Mouse (Mus musculus): ENCODE data around the gene Arhgap32. TPM values are rescaled to one million over a fixed set of nuclear protein-coding genes. Genes with fewer than 3 reads are reported as not detected.

Arhgap32 gene
- polyA plus RNA-seq, 1 experiment, result 1.5 TPM

DNA sequence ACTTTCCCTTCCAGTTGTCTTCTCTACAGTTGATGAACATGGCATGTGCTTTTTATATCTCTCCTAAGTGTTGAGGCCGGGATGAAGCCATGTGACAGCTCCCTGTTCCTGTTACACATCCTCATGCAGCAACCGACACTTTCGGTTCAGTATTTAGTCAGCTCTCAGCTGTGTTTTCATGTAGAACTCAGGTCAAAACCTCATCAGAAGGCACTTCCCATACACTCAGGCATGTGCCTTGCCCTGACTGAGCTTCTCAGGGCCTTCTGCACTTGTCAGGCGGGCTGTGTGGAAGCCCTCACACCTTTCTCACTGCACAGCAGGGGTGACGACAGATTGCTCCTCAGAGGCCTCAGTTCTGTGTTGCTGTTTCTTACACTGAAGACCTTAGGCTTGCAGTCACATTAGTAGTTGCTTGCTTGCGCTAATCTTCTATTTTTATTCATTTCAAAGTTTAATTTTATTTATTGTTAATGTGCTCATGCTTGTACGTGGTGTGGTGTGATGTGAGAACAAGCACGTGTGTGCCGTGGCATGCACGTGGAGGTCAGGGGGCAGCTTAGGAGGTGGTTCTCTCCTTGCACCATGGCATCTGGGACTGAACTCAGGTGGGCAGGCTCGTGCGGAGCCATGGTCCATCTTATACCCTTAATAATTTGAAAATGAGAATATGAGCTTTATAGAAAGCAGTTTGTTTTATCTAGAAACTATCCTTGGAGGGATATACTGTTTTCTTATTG is 30.5 kb downstream of the Arhgap32 start:
- Histone ChIP-seq H3K27ac (ENCODE audit: control insufficient read depth, insufficient read depth, low read length) (no peak overlapping the region), H3K36me3 (ENCODE audit: control insufficient read depth, insufficient read depth, low read length) (no peaks in the 10 kb centered on the region), H3K4me1 (replicated peaks; ENCODE audit: control insufficient read depth, insufficient read depth, low read length) (peaks cover 8% of the 10 kb centered on the region), H3K27me3 (ENCODE audit: control insufficient read depth, insufficient read depth, low read length) (no peaks in the 10 kb centered on the region), H3K4me3 (ENCODE audit: control insufficient read depth, insufficient read depth, low read length) (no peak overlapping the region)
- DNase-seq, result peak; percentile 23
- 51% methylated on average over 12 of the region's 12 CpGs for WGBS
- TF ChIP-seq CTCF (IDR thresholded peaks at IDR 0.05; ENCODE audit: borderline replicate concordance, control insufficient read depth, extremely low read depth, insufficient read depth, low read length, poor library complexity) (no peak), POLR2A (IDR thresholded peaks at IDR 0.05; ENCODE audit: control insufficient read depth, extremely low read depth, insufficient read depth, low read length, poor library complexity) (no peak)

DNA sequence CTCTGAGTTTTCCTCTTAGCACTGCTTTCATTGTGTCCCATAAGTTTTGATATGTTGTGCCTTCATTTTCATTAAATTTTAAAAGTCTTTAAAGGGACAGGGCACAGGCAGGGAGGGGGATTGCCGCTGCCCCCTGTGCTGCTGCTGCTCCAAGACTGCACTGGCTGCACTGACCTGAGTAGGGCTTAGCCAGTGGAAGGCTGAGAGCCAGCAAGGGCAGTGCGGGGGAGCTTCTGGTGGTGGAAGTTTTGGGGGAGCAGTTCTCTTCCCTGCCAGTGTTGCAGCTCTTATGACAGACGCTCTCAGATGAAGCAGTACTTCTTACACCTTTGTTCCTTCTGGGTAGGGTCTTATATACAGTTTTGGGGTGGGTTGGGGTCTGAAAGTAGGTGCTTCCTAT is 33.3 kb downstream of the Arhgap32 start:
- no peaks in the 10 kb centered on the region for H3K27me3 ChIP-seq (ENCODE audit: control insufficient read depth, insufficient read depth, low read length)
- H3K27ac ChIP-seq (ENCODE audit: control insufficient read depth, insufficient read depth, low read length), result peak overlapping the region; percentile 67; the same call in 1 of the 2 replicates
- no peak overlapping the region for H3K4me3 ChIP-seq (ENCODE audit: control insufficient read depth, insufficient read depth, low read length)
- H3K4me1 ChIP-seq (replicated peaks; ENCODE audit: control insufficient read depth, insufficient read depth, low read length), result peaks cover 8% of the 10 kb centered on the region
- DNase-seq, result no peak
- 83% methylated on average over 3 of the region's 3 CpGs for whole genome bisulfite sequencing
- no peak for TF ChIP-seq CTCF (IDR thresholded peaks at IDR 0.05; ENCODE audit: borderline replicate concordance, control insufficient read depth, extremely low read depth, insufficient read depth, low read length, poor library complexity)
- TF ChIP-seq POLR2A (IDR thresholded peaks at IDR 0.05; ENCODE audit: control insufficient read depth, extremely low read depth, insufficient read depth, low read length, poor library complexity), result no peak
- H3K36me3 ChIP-seq (ENCODE audit: control insufficient read depth, insufficient read depth, low read length), result no peaks in the 10 kb centered on the region

DNA sequence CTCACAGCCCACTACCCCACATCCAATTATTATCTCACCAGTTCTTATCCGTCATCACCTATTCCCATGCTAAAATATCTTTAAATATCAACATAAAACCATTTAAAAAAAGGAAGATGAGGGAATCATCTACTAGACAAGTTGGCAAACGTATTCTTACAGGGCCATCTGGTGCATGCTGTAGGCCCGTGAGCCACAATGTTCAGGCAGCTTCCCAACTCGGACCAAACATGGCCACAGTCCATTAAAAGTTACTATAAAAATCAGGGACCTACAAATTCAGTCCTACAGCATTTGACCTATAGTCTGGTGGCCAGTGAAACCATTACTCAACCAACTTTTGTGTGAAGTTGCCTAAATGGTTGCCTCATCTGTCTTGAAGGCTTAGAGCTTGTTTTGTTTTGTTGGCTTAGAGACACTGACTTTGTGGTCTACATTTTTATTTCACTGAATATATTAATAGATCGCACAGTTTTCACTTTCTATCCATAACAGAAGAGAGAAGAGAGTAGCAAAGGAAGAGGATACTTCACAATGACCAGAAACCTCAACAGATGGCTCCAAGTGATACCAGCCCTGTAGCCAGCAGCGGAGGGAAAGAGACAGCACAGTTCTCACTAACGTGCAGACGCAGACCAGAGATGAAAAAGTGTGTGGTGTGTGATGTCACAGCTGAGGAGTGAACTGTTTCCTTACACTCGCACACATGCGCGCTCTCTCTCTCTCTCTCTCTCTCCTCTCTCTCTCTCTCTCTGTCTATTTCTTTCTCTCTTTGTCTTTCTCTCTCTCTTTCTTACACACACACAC is 34.1 kb downstream of the Arhgap32 start:
- WGBS, result 26% methylated on average over 11 of the region's 11 CpGs
- no peak overlapping the region for H3K27ac ChIP-seq (ENCODE audit: control insufficient read depth, insufficient read depth, low read length)

GRCm38 (mm10) chr9:32154727-32155371 is 38.9 kb downstream of the Arhgap32 start:
- TF ChIP-seq CTCF (IDR thresholded peaks at IDR 0.05; ENCODE audit: borderline replicate concordance, control insufficient read depth, extremely low read depth, insufficient read depth, low read length, poor library complexity) (no peak), POLR2A (IDR thresholded peaks at IDR 0.05; ENCODE audit: control insufficient read depth, extremely low read depth, insufficient read depth, low read length, poor library complexity) (no peak)
- no peak for DNase-seq
- 85% methylated on average over 3 of the region's 3 CpGs for WGBS

More for the DNA sequence above, 34.1 kb downstream of the Arhgap32 start:
- Histone ChIP-seq H3K36me3 (ENCODE audit: control insufficient read depth, insufficient read depth, low read length) (no peaks in the 10 kb centered on the region), H3K4me3 (ENCODE audit: control insufficient read depth, insufficient read depth, low read length) (no peak overlapping the region), H3K27me3 (ENCODE audit: control insufficient read depth, insufficient read depth, low read length) (no peaks in the 10 kb centered on the region), H3K4me1 (replicated peaks; ENCODE audit: control insufficient read depth, insufficient read depth, low read length) (peaks cover 8% of the 10 kb centered on the region)
- DNase-seq, result peak; percentile 39
- TF ChIP-seq CTCF (IDR thresholded peaks at IDR 0.05; ENCODE audit: borderline replicate concordance, control insufficient read depth, extremely low read depth, insufficient read depth, low read length, poor library complexity) (no peak), POLR2A (IDR thresholded peaks at IDR 0.05; ENCODE audit: control insufficient read depth, extremely low read depth, insufficient read depth, low read length, poor library complexity) (no peak)

GRCm38 (mm10) chr9:32156706-32157105 is 40.8 kb downstream of the Arhgap32 start:
- no peak for TF ChIP-seq CTCF (IDR thresholded peaks at IDR 0.05; ENCODE audit: borderline replicate concordance, control insufficient read depth, extremely low read depth, insufficient read depth, low read length, poor library complexity)
- TF ChIP-seq POLR2A (IDR thresholded peaks at IDR 0.05; ENCODE audit: control insufficient read depth, extremely low read depth, insufficient read depth, low read length, poor library complexity), result no peak
- no peaks in the 10 kb centered on the region for H3K4me1 ChIP-seq (replicated peaks; ENCODE audit: control insufficient read depth, insufficient read depth, low read length)
- no peak overlapping the region for H3K27ac ChIP-seq (ENCODE audit: control insufficient read depth, insufficient read depth, low read length)
- H3K4me3 ChIP-seq (ENCODE audit: control insufficient read depth, insufficient read depth, low read length), result no peak overlapping the region
- 90% methylated on average over 4 of the region's 4 CpGs for WGBS
- DNase-seq, result no peak
- no peaks in the 10 kb centered on the region for H3K27me3 ChIP-seq (ENCODE audit: control insufficient read depth, insufficient read depth, low read length)
- no peaks in the 10 kb centered on the region for H3K36me3 ChIP-seq (ENCODE audit: control insufficient read depth, insufficient read depth, low read length)

More at GRCm38 (mm10) chr9:32154727-32155371, 38.9 kb downstream of the Arhgap32 start:
- Histone ChIP-seq H3K36me3 (ENCODE audit: control insufficient read depth, insufficient read depth, low read length) (no peaks in the 10 kb centered on the region), H3K4me1 (replicated peaks; ENCODE audit: control insufficient read depth, insufficient read depth, low read length) (0 out of 2 replicates have a peak, but pooled peaks cover 4% of the 10 kb centered on the region), H3K27ac (ENCODE audit: control insufficient read depth, insufficient read depth, low read length) (no peak overlapping the region), H3K27me3 (ENCODE audit: control insufficient read depth, insufficient read depth, low read length) (no peaks in the 10 kb centered on the region), H3K4me3 (ENCODE audit: control insufficient read depth, insufficient read depth, low read length) (no peak overlapping the region)

DNA sequence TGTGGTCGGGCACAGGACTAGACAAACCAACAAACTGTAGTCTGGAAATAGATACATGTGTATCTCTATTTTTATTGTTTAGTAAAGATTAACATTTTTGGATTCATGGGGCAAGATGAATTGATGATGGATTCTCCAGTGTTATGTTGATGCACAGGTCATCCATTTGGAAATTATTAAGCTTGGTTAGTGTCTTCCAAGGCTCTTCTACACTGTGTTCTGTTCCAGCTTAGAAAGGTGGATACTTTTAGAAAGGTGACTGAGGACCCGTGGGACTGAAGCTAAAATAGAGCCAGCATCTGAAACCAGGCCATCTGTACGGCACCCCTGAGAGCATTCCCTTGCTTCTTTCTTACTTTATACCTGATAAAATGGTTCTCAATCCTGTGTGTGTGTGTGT is 41.3 kb downstream of the Arhgap32 start:
- no peak overlapping the region for H3K27ac ChIP-seq (ENCODE audit: control insufficient read depth, insufficient read depth, low read length)
- DNase-seq, result no peak
- H3K4me1 ChIP-seq (replicated peaks; ENCODE audit: control insufficient read depth, insufficient read depth, low read length), result no peaks in the 10 kb centered on the region
- no peak overlapping the region for H3K4me3 ChIP-seq (ENCODE audit: control insufficient read depth, insufficient read depth, low read length)
- 91% methylated on average over 3 of the region's 3 CpGs for WGBS
- TF ChIP-seq POLR2A (IDR thresholded peaks at IDR 0.05; ENCODE audit: control insufficient read depth, extremely low read depth, insufficient read depth, low read length, poor library complexity) (no peak), CTCF (IDR thresholded peaks at IDR 0.05; ENCODE audit: borderline replicate concordance, control insufficient read depth, extremely low read depth, insufficient read depth, low read length, poor library complexity) (no peak)
- no peaks in the 10 kb centered on the region for H3K27me3 ChIP-seq (ENCODE audit: control insufficient read depth, insufficient read depth, low read length)
- no peaks in the 10 kb centered on the region for H3K36me3 ChIP-seq (ENCODE audit: control insufficient read depth, insufficient read depth, low read length)
